Mouse (Mus musculus) WW6 (cell line): ENCODE measurements around the gene Khk.

Experiments
- DNase-seq: peaks from one replicate; pipeline ENCODE4 v3.0.0-alpha.2; 2013; ENCODE audit warnings: low read depth, low spot score

Khk gene

DNA sequence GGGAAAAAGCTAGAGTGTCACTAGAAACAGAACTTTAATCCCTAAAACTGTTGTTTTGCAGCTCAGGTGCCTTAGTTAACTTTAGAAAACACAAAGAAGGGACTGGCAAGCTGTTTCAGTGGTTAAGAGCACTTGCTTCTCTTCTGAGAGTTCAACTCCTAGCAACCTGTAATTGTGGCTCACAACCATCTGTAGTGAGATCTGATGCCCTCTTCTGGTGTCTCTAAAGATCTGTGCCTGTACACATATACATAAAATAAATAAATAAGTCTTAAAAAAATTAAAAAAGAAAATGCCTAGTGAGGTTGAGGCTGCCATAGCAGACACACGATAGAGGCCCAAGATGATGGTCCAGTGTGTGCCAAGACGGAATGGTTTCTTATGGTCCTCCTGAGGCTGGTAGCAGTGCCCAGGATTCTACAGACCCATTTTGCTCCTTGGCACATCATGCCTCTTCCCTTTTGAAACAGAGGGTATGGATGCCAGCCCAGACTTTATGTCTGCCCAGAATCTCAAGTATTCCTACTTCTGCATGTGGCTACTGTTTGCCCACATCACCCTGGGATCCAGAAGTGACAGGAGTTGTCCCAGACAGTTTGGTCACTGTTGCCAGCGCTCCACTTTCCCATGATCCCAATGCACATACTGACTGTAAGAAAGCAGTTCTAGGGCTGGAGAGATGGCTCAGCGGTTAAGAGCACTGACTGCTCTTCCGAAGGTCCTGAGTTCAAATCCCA lies 13.7 kb downstream of the Khk start:
- no peak for DNase-seq

DNA sequence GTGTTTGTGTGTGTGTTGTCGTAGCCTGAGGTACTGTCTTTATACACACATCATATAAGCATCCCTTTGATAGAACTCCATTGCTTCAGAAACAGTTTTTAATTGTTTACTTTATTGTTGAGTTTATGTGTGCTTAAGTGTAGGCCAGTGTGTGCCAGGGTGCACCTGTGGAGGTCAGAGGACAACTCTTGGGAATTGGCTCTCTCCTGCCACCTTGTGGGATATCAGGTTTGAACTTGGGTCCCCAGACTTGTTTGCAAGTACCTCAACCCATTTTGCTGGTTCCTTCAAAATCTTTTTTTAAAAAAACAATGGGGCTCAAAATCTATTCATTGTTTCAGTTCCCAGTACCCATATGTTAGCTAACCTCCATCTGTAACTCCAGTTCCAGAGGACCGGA lies 21.8 kb downstream of the Khk start:
- DNase-seq: no peak

DNA sequence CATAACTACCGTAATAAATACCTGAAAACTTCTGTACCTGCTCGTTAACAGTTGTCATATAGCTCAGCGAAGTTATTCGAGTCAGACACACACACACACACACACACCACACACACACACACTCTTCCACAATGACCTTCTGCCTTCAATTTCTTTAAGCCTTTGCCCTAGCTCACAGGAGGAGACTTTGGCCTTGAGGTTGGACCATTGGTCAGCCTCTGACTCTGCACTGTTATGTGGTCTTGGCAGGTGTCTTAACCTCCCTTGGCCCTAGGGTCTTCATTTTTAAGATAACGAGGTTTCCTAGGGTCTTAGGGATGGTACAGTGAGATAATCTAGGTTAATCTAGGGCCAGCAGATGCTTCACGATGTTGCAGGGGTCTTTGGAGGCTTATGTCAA lies 23.1 kb downstream of the Khk start:
- no peak for DNase-seq

DNA sequence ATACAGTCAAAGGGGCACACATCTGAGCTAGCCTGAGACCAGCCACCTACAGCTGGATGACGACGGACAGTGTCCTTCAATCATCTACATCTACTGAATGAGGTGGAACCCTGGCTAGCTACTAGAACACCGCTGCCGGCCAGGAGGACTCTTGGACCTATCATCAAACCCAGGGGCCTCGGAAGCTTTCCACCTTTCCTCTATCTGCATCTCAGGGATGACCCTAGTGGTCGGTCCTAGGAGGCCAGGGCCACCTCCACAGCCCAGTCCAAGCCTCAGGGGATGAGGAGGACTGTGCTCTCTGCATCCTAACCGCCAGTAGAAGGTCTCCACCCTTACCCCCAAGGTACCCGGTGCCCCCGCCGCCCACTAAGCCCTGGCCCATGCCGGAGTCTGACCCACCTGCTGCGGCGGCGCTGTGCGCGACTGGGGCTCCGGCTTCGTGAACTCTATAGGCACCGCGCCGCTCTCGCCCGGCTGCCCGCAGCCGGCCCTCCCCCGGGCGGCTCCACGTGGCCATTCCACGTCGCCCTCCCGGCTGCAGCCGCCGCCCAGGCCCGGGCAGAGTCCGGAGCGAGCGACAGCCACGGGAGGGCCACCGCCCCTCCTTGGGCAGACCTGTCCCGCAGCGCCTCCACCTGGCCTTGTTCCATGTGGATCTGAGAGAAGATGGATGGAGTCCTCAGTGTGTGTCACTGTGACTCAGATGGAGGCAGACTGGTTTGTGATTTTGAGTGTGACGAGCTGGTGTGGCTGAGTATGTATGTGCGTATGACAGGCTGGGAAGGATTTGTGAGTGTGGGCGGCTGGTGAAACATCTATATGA lies 23.9 kb downstream of the Khk start, which contains the start of gene Cgref1:
Gene Cgref1 (minus strand): TSS at position 636 of the 826 bp plus-strand sequence.
- no peak for DNase-seq

DNA sequence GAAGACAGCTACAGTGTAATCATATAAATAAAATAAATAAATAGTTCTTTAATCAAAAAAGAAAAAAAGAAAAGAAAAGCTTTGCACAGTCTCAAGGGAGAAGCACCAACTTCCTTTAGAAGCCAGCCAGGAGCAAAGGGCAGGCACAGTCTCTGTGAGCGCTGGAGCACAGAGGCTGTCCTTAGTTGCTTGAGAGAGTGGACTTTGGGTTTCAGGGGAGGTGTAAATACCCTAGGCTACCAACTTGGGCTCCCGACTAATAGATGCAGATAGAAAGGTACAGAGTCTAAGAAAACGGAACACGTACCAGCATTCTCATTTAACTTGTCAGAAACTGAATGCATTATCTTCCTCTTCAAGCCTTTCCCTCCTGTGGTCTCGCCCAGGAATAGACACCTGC lies 27.4 kb downstream of the Khk start:
- no peak for DNase-seq

DNA sequence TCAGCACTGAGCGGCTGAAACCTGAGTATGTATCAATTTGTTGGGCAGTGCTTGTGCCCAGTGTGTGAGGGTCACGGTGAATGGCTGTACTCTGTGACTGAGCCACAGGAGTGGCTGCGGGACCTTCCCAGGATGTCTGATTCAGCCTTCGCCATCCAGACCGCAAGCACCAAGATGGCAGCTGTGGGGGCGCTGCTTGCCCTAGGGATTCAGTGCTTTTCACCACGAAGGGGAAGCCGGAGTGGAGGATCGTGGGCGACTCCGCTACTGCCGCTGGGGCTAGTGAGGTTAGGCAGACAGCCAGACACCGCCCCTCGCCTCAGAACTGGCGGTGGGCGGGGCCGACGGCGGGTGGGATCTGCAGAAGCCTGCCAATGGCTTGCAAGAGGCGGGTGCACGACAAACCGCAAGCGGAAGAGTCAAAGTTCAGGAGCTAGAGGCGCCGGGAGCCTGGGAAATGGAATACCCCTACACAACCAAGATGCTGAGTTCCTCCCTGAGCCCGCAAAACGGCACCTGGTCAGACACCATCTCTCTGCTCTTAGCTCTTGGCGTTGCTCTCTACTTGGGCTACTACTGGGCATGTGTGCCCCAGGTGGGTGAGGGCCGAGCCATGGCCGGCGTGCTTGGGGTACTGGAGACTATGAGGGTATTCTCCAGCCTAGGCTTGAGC lies 28.6 kb downstream of the Khk start:
- peak; percentile 80 for DNase-seq

DNA sequence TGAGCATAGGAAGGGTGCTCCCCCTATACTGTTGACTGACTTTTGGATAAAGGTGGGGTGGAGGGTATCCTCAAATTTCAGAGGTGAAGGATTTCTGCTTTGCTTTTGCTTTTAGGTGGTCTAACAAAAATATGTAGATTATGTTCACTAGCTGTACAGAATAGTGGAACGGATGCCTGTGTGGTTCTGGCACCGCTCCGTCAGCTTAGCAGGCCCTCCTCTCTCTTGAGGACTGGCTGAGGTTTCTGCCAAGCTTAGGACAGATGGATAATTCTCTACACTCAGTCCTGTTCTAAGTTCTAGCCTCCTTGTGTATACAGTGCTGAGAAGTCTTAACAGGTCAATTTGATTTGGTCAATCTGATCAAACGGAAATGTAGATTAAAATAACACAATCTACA lies 29.2 kb downstream of the Khk start:
- DNase-seq: no peak

DNA sequence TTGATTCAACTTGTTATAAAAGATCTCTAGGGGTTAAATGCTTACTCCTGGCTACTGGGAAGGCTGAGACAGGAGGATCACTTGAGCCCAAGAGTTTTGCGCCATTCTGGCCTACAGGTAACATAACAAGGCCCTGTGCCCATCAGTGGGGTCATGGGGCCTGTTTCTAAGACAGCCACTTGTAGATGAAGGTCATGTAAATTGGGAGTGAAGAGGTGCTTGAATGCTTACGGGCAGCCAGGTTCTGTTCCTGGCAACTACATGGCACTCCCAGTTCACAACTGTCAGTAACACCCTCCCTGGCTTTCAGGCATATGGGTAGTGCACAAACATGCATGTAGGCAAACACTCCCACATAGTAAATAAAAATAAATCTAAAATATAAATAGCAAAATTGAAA lies 29.7 kb downstream of the Khk start:
- DNase-seq: no peak

DNA sequence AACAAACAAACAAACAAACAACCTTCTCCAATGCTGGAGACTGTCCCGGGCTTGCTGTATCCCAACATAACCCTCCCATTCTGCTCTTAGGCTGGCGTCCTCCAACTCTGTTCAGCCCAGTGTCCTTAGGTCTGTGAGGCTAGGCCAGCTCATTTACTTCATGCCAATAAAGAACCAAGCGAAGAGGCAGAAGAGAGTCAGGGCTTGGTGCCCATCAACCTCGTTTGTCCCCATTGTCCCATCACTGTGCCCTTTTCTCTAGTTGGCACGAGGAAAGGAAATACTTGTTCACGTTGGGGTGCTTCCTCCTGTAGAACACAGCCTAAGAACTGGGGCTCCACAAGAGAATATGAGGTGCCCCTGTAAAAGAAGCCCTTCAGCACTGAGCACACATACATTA lies 30.5 kb downstream of the Khk start:
- DNase-seq: no peak

DNA sequence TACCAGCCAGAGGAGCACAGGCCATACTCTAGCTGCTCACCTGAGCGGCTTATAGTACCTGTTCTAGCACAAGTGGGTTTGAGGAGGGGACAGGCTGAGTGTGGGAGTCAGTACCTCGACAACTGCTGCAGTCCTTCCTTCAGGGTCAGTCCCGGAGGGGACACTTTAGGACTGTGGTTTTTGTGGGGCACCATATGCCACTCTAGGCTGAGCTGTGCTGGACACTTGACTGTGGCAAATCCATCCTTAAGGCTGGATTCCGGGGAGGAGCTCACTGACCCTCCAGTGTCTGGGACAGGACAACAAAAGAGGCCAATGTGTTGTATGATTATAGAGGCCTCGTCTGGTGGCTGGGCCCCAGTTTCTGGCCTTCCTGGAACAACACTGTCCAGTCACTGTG lies 31.3 kb downstream of the Khk start:
- no peak for DNase-seq

DNA sequence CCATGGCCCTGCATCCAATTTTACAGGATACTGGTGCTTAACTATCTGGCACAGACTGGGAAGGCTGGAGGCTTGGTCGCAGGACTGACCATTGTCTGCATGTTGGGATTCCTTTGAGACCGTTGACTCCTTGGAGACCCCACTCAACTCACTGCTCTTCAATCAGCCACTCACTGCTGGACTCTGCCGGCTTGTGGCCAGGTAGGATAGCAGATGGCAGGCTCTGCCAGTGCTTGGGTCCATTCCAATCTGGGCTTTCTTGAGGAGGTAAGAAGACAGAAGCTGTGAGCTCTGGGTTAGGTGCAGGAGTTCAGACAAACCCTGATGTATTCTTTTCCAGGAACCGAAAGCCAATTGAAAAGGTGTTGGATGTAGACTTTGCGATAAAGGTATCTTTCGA lies 32.8 kb downstream of the Khk start:
- no peak for DNase-seq

DNA sequence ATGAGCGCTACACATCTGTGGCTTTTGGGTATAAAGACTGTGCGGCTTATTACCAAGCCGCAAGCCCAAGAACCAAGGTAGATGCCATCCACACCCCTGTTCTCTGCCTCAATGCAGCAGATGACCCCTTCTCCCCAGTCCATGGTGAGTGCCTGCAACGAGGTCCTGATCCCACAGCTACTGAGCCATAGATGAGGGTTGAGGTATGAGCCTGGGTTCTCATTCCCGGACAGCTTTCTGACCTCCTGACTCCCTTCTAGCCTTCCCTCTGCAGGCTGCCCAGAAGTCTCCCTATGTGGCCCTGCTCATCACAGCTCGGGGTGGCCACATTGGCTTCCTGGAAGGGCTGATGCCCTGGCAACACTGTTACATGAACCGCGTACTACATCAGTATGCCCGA lies 33.3 kb downstream of the Khk start:
- no peak for DNase-seq

DNA sequence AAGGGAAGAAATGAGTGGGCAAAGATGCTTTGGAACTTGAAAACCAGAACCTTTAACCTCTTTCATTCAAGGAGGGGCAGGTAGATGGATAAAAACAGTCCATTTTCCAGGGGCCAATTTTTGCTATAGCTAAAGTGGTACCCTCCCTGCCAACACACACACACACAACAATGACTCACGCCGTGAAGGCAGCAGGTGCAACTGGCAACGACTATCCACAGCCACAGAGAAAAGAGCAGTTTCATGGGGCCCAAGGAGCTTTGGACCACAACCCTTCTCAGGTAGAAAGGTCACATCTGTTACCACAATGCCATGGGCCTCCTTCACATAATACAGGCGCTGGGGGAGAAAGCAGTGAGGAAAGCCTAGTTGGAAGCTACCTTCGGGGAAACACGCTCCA lies 34.5 kb downstream of the Khk start:
- no peak for DNase-seq

DNA sequence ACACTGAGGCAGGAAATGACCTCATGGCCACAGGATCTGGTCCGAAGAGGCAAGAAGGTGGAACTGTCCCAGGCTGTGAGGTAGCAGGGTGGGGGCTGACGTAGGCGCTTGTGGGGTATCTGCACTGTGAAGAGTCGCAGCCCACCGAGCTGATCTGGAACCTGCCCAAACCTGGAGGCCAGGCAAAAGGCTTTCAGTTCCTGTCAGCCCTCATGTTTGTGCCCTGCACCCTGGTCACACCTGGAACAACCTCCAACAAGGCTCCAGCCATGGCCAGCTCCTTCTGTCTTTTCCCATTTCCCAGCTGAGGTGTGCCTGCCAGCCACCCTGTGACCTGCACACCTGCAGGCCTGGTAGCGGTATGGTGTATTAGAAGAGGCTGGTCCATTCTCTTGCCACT lies 36.7 kb downstream of the Khk start:
- no peak for DNase-seq

DNA sequence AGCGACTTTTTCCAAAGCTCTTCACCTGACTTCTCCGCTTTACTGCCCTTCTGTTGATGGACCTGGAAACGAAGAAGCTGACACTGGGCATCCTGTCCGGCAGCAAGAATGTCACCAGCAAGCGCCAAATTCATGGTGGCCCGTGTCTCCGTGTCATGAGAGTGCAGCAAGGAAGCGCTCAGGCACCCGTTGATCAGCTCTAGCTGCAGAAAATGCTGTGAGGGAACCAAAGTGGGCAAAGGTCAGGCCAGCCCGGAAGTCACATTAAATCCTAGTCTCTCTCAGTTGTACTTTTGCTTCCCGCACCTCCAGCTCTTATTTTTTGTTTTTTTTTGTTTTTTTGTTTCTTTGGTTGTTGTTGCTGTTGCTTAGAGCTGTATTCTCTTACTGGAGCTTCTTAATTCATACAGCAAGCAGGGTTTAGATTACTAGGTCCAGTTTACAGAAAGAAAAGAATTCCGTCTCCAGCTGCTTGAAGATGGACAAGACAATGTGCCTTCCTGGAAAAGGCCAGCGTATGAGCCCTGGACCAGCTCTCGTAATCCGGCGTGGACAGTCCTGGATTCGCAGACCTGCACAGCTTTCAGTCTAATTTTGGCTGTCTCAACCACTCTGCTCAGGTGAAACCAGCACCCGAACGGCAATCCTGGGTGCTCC lies 38.1 kb downstream of the Khk start:
- no peak for DNase-seq

DNA sequence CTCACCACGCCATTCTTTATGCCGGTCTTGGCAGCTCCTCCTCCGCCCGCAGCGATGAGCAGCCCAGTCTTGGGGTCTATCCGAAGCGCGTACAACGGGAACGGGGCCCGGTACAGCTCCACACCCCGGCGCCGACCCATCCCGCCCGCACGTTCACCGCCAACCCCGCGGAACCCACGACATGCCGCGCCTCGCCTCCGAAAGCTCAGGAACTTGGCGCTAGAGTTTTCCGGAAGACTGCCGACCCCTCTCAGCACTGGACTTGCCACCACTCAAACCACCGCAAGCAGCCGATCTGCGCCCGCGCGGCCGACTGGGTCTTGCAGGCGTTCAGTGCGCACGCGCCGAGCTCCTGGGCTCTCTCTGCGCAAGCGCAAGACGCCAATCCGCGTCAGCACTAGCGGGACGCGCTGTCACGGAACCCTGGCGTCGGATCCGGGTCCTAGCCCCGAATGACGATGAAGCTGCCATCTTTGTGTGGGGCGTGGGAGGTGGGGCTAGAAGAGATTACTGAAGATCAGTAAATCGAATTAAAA lies 38.8 kb downstream of the Khk start, which contains the start of gene Preb:
Gene Preb (minus strand): TSS at position 396 of the 536 bp plus-strand sequence.
- DNase-seq: peak; percentile 95

DNA sequence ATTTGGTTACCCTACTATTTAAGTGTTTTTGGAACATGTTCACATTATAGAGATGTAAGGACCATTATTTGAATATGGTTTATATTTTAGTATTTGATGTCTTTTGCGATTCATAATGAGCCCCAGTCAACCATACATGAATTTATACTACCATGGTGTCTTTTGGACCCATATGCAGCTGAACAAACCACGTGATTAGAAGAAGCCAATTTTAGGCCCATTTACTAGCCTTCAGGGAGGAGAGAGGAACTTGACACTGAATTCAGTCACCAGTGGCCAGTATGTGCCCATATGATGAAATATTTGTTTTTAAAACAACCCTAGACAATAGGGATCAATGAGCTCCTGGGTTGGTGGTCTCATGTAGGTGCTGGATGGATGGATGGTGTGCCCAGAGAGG lies 39.6 kb downstream of the Khk start:
- no peak for DNase-seq

DNA sequence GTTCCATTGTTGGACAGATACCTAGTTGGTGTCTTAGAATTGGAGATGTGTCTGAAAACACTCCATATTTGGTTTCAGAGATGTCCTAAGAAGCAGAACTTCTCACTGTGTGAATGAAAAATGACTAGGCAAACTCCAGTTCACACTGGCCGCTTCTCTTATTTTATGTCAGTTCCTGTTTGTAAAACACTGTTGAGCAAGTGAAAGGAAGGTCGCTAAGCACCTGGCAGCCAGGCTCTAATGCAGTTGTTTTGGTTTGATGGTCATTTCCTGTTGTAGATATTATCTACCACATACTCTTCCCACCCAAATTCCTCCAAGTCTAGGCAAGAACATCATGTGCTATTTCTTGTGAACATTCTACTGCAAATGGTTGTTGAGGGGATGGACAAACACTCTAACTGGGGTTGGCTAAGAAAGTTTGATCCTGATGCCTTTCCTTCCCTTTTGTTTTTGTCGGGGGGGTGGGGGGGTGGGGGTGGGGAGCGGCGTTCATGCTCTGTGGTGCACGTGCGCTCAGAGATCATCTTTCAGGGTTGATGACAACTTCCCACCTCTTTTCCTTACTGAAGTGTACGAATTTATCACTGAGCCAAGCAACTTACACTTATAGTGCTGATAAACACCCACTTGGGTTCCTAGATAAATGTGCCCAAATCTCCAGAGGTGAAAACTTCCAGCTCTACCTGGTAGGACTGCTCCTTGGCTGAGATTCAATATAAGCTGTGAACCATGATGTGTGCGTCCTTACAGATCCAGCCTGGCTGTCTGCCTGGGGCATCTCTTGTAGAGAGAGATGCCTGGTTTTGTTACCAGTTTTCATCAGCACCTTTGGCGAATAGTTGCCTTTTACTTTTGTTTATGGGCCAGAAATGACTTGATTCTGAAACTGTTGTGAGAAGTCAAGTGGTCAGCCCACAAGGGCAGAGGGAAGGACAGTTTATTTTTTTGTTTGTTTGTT lies 40.6 kb downstream of the Khk start:
- no peak for DNase-seq

DNA sequence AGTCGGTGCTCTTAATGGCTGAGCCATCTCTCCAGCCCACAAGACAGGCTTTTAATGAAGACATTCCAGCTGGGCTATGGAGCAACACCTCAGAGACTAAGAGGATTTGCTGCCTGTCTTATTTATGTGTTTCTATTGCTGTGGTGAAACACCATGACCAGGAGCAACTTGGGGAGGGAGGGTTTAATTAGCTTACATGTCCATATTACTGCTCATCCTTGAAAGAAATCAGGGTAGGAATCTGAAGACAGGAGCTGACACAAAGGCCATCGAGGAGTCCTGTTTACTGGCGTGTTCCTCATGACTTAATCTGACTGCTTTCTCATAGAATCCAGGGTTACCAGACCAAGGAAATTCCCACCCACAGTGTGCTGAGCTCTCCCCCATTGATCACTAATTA lies 42.7 kb downstream of the Khk start:
- DNase-seq: no peak

DNA sequence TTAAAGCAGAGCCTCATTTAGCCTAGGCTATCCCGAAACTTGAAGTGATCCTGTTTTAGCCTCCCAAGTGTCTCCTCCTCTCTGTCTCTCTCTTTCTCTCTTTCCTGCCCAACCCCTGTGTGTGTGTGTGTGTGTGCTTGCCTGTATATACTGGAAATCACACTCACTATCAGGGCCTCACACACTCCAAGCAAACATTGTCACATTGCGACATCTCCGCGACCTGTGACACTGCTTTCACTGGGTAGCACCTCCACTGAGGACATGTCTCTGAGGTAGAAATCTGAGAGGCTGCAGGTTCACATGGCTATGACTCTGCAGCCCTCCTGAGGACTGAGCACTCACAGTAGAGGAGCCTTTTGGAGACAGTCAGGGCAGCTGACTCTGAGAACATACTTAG lies 45.0 kb downstream of the Khk start:
- no peak for DNase-seq

DNA sequence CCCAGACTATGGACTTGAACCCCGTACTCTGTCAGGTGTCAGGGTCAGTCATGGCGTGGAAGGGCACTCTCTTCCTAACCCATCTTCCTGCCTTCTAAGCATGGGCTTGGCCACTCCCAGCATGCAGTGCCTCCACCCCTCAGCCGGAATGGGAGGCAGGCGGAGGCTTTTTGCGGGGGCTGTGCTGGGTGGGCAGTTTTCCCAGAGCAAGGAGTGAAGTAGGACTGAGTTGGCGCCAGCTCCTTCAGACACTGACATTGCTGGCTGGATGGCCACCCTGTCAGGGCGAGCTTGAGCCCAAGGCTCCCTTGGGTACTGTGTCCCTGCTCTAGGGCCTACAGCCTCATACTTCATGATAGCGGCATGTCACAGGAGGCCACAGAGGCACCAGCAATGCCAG lies 47.2 kb downstream of the Khk start, which contains the start of gene Tcf23:
Gene Tcf23 (plus strand): TSS at position 247 of the 400 bp plus-strand sequence.
- DNase-seq: no peak
